Mouse (Mus musculus) embryo, embryonic 11 days (tissue): Measurements from ENCODE around the gene Zc3h12a.
A peak's percentile ranks its signal among the peaks of the same experiment; 100 is the strongest.

Experiments
- DNase-seq: peaks from one replicate; pipeline ENCODE4 v3.0.0-alpha.2; 2015

The Zc3h12a gene

GRCm38 (mm10) chr4:125127305-125128084 lies at the start of gene Zc3h12a:
Zc3h12a (minus strand) TSS chr4:125127840.
- peak; percentile 93 for DNase-seq

GRCm38 (mm10) chr4:125176639-125177165 lies 49.1 kb upstream of the Zc3h12a start:
- DNase-seq, result peak; percentile 48

GRCm38 (mm10) chr4:125176190-125176589 lies 48.5 kb upstream of the Zc3h12a start:
- no peak for DNase-seq

- no peak for DNase-seq
Observed at GRCm38 (mm10) chr4:125175591-125175990, 48.0 kb upstream of the Zc3h12a start.

GRCm38 (mm10) chr4:125174516-125175185 lies 47.0 kb upstream of the Zc3h12a start:
- DNase-seq, result peak; percentile 46

GRCm38 (mm10) chr4:125173150-125173549 lies 45.5 kb upstream of the Zc3h12a start:
- DNase-seq, result no peak

- no peak for DNase-seq
Observed at GRCm38 (mm10) chr4:125172736-125173135, 45.1 kb upstream of the Zc3h12a start.

- DNase-seq, result no peak
Observed at GRCm38 (mm10) chr4:125167723-125168122, 40.1 kb upstream of the Zc3h12a start.

GRCm38 (mm10) chr4:125164861-125165260 lies 37.2 kb upstream of the Zc3h12a start:
- no peak for DNase-seq

- DNase-seq, result no peak
Observed at GRCm38 (mm10) chr4:125162701-125163100, 35.1 kb upstream of the Zc3h12a start.

GRCm38 (mm10) chr4:125161392-125161791 lies 33.8 kb upstream of the Zc3h12a start:
- no peak for DNase-seq

GRCm38 (mm10) chr4:125160951-125161331 lies 33.3 kb upstream of the Zc3h12a start:
- DNase-seq, result no peak

- peak; percentile 90 for DNase-seq
Observed at GRCm38 (mm10) chr4:125160320-125160950, 32.8 kb upstream of the Zc3h12a start.

- DNase-seq, result no peak
Observed at GRCm38 (mm10) chr4:125158581-125159317, 31.1 kb upstream of the Zc3h12a start.

GRCm38 (mm10) chr4:125158081-125158480 lies 30.4 kb upstream of the Zc3h12a start:
- no peak for DNase-seq

GRCm38 (mm10) chr4:125157322-125157721 lies 29.7 kb upstream of the Zc3h12a start:
- no peak for DNase-seq

GRCm38 (mm10) chr4:125155646-125156045 lies 28.0 kb upstream of the Zc3h12a start:
- DNase-seq, result no peak

- no peak for DNase-seq
Observed at GRCm38 (mm10) chr4:125153659-125154241, 26.1 kb upstream of the Zc3h12a start.

GRCm38 (mm10) chr4:125152469-125152868 lies 24.8 kb upstream of the Zc3h12a start:
- no peak for DNase-seq

GRCm38 (mm10) chr4:125149460-125149859 lies 21.8 kb upstream of the Zc3h12a start:
- DNase-seq, result no peak

- no peak for DNase-seq
Observed at GRCm38 (mm10) chr4:125147970-125148369, 20.3 kb upstream of the Zc3h12a start.

- DNase-seq, result no peak
Observed at GRCm38 (mm10) chr4:125145213-125145612, 17.6 kb upstream of the Zc3h12a start.
